Mouse (Mus musculus): Measurements from ENCODE around the gene Noct. TPM values are rescaled to one million over a fixed set of nuclear protein-coding genes. Genes with fewer than 3 reads are reported as not detected.

Noct gene
- total RNA-seq, 1 experiment: 53.4 TPM

DNA sequence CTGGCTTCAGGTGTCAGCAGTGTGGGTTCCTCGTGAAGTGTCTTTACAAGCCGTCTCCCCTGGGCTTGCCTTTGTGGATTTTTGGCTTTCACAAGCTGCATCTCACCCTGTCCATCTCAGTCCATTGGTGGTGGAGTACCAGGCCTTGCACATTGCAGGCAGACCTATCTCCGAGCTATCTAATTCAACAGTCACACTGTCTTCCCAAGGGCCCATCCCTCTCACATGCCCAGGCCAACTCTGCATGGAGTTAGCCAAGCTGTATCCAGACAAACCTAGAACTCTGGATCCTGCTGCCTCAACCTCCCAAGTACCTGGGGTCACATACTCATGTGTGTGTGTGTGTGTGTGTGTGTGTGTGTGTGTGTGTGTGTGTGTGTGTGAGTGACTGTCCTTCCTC is 15.3 kb downstream of the Noct start:
- no peak for TF ChIP-seq CHD2 (IDR thresholded peaks at IDR 0.05; ENCODE audit: low read depth, low read length)
- Histone ChIP-seq H3K27ac (ENCODE audit: insufficient read depth, low read depth, low read length, poor library complexity, severe bottlenecking) (no peak overlapping the region), H3K4me3 (ENCODE audit: insufficient read depth in 1 of 2, low read depth in 1 of 2, low read length in 2 of 2, poor library complexity in 1 of 2, severe bottlenecking in 1 of 2) (no peak overlapping the region), H3K9me3 (ENCODE audit: control insufficient read depth, insufficient read depth, low read depth, low read length) (no peaks in the 10 kb centered on the region), H3K4me1 (ENCODE audit: control insufficient read depth in 2 of 2, insufficient read depth in 2 of 2, low read length in 2 of 2, poor library complexity in 1 of 2) (peaks cover 6 to 7% of the 10 kb centered on the region in 2 experiments; a peak in 3 of 4 replicates), H3K9ac (ENCODE audit: insufficient read depth, low read depth, low read length, poor library complexity, severe bottlenecking) (no peak overlapping the region), H3K36me3 (ENCODE audit: control insufficient read depth, insufficient read depth, low read length, poor library complexity, severe bottlenecking) (peaks cover 2% of the 10 kb centered on the region)
- DNase-seq (ENCODE audit: low read depth, low spot score): no peak
- in situ Hi-C loops (cut with MboI; ENCODE audit: low sequenced_read_pairs in 2 of 2, unreplicated experiment in 2 of 2): loop anchor here in 1 of 2 experiments (10.0 kb wide), 1 partner anchor 115 kb away; no protein-coding TSS in a partner anchor

DNA sequence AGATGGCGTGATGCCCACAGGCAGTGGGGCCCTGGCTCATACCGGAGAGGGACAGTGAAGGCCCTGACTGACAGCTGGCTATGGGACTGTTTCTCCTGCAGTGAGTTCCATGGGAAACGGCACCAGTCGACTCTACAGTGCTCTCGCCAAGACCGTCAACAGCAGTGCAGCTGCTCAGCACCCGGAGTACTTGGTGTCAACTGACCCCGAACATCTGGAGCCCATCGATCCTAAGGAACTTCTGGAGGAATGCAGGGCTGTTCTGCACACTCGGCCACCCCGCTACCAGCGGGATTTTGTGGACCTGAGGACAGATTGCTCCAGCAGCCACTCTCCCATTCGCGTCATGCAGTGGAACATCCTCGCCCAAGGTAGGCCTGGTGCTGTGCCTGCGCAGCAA is 23.5 kb downstream of the Noct start:
- no peak for DNase-seq (ENCODE audit: low read depth, low spot score)
- Histone ChIP-seq H3K4me1 (ENCODE audit: control insufficient read depth in 2 of 2, insufficient read depth in 2 of 2, low read length in 2 of 2, poor library complexity in 1 of 2) (peaks cover 5% of the 10 kb centered on the region in 2 experiments; a peak in 3 of 4 replicates), H3K9me3 (ENCODE audit: control insufficient read depth, insufficient read depth, low read depth, low read length) (no peaks in the 10 kb centered on the region), H3K27ac (ENCODE audit: insufficient read depth, low read depth, low read length, poor library complexity, severe bottlenecking) (no peak overlapping the region), H3K36me3 (ENCODE audit: control insufficient read depth, insufficient read depth, low read length, poor library complexity, severe bottlenecking) (peaks cover 33% of the 10 kb centered on the region), H3K9ac (ENCODE audit: insufficient read depth, low read depth, low read length, poor library complexity, severe bottlenecking) (no peak overlapping the region), H3K4me3 (ENCODE audit: insufficient read depth in 1 of 2, low read depth in 1 of 2, low read length in 2 of 2, poor library complexity in 1 of 2, severe bottlenecking in 1 of 2) (0 out of 4 replicates have a peak overlapping the region, but pooled peaks of 1 of the 2 experiments have one; percentile 49)
- TF ChIP-seq ZNF384 (IDR thresholded peaks at IDR 0.05; ENCODE audit: low read depth, low read length) (no peak), ZC3H11A (IDR thresholded peaks at IDR 0.05; ENCODE audit: borderline replicate concordance, low read depth, low read length) (no peak), CHD2 (IDR thresholded peaks at IDR 0.05; ENCODE audit: low read depth, low read length) (no peak), HCFC1 (IDR thresholded peaks at IDR 0.05; ENCODE audit: borderline replicate concordance, insufficient read depth, low read length) (no peak), MAFK (IDR thresholded peaks at IDR 0.05; ENCODE audit: insufficient read depth, low read depth, low read length) (no peak)
- in situ Hi-C loops (cut with MboI; ENCODE audit: low sequenced_read_pairs in 2 of 2, unreplicated experiment in 2 of 2): no loop called here

DNA sequence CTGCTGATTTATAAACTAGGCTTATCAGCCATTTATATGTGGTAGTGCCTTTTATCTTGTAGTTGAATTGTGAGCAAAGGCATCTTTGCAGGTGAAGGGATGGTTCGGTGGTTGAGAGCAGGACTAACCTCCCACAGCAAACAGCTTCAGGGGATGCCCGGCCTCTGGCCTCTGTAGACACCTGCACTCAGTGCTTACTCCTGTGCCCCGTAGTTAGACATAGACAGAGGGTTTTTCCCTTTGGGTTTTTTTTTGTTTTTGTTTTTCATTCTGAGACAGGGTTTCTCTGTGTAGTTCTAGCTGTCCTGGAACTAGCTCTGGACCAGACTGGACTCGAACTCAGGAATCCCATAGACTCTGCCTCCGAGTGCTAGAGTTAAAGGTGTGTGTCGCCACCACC is 24.4 kb downstream of the Noct start:
- no peak for TF ChIP-seq ZNF384 (IDR thresholded peaks at IDR 0.05; ENCODE audit: low read depth, low read length)
- no peak for TF ChIP-seq HCFC1 (IDR thresholded peaks at IDR 0.05; ENCODE audit: borderline replicate concordance, insufficient read depth, low read length)
- no peak for TF ChIP-seq ZC3H11A (IDR thresholded peaks at IDR 0.05; ENCODE audit: borderline replicate concordance, low read depth, low read length)
- H3K9ac ChIP-seq (ENCODE audit: insufficient read depth, low read depth, low read length, poor library complexity, severe bottlenecking): no peak overlapping the region
- H3K27ac ChIP-seq (ENCODE audit: insufficient read depth, low read depth, low read length, poor library complexity, severe bottlenecking): no peak overlapping the region
- no peak for DNase-seq (ENCODE audit: low read depth, low spot score)
- peaks cover 5% of the 10 kb centered on the region in 2 experiments; a peak in 3 of 4 replicates for H3K4me1 ChIP-seq (ENCODE audit: control insufficient read depth in 2 of 2, insufficient read depth in 2 of 2, low read length in 2 of 2, poor library complexity in 1 of 2)
- H3K9me3 ChIP-seq (ENCODE audit: control insufficient read depth, insufficient read depth, low read depth, low read length): no peaks in the 10 kb centered on the region
- no peak overlapping the region for H3K4me3 ChIP-seq (ENCODE audit: insufficient read depth in 1 of 2, low read depth in 1 of 2, low read length in 2 of 2, poor library complexity in 1 of 2, severe bottlenecking in 1 of 2)
- in situ Hi-C loops (cut with MboI; ENCODE audit: low sequenced_read_pairs in 2 of 2, unreplicated experiment in 2 of 2): no loop called here
- H3K36me3 ChIP-seq (ENCODE audit: control insufficient read depth, insufficient read depth, low read length, poor library complexity, severe bottlenecking): peaks cover 39% of the 10 kb centered on the region

DNA sequence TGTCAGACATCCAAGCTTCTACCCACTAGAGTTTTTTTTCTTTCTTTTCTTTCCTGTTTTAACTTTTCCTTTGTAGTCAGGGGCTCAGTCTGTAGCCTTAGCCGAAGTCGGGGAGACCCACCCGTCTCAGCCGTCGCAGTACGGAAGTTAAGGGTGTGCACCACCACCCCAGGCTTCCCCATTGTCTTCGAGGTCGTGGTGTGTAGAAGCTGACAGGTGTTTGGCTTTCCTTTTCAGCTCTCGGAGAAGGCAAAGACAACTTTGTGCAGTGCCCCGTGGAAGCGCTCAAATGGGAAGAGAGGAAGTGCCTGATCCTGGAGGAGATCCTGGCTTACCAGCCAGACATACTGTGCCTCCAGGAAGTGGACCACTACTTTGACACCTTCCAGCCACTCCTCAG is 25.2 kb downstream of the Noct start:
- DNase-seq (ENCODE audit: low read depth, low spot score): peak; percentile 33
- Histone ChIP-seq H3K36me3 (ENCODE audit: control insufficient read depth, insufficient read depth, low read length, poor library complexity, severe bottlenecking) (peaks cover 39% of the 10 kb centered on the region), H3K9ac (ENCODE audit: insufficient read depth, low read depth, low read length, poor library complexity, severe bottlenecking) (no peak overlapping the region), H3K4me3 (ENCODE audit: insufficient read depth in 1 of 2, low read depth in 1 of 2, low read length in 2 of 2, poor library complexity in 1 of 2, severe bottlenecking in 1 of 2) (no peak overlapping the region), H3K9me3 (ENCODE audit: control insufficient read depth, insufficient read depth, low read depth, low read length) (no peaks in the 10 kb centered on the region), H3K4me1 (ENCODE audit: control insufficient read depth in 2 of 2, insufficient read depth in 2 of 2, low read length in 2 of 2, poor library complexity in 1 of 2) (peaks cover 5% of the 10 kb centered on the region in 2 experiments; a peak in 3 of 4 replicates), H3K27ac (ENCODE audit: insufficient read depth, low read depth, low read length, poor library complexity, severe bottlenecking) (no peak overlapping the region)
- in situ Hi-C loops (cut with MboI; ENCODE audit: low sequenced_read_pairs in 2 of 2, unreplicated experiment in 2 of 2): no loop called here
- TF ChIP-seq ZNF384 (IDR thresholded peaks at IDR 0.05; ENCODE audit: low read depth, low read length): no peak
- no peak for TF ChIP-seq HCFC1 (IDR thresholded peaks at IDR 0.05; ENCODE audit: borderline replicate concordance, insufficient read depth, low read length)
- TF ChIP-seq CHD2 (IDR thresholded peaks at IDR 0.05; ENCODE audit: low read depth, low read length): no peak
- no peak for TF ChIP-seq MAFK (IDR thresholded peaks at IDR 0.05; ENCODE audit: insufficient read depth, low read depth, low read length)

DNA sequence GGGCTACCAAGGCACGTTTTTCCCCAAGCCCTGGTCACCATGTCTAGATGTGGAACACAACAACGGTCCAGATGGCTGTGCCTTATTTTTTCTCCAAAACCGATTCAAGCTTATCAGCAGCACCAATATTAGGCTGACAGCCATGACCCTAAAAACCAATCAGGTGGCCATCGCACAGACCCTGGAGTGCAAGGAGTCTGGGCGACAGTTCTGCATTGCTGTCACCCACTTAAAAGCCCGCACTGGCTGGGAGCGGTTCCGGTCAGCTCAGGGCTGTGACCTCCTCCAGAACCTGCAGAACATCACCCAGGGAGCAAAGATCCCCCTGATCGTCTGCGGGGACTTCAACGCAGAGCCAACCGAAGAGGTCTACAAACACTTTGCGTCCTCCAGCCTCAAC is 25.6 kb downstream of the Noct start:
- no peak for DNase-seq (ENCODE audit: low read depth, low spot score)
- H3K4me3 ChIP-seq (ENCODE audit: insufficient read depth in 1 of 2, low read depth in 1 of 2, low read length in 2 of 2, poor library complexity in 1 of 2, severe bottlenecking in 1 of 2): no peak overlapping the region
- no peak overlapping the region for H3K9ac ChIP-seq (ENCODE audit: insufficient read depth, low read depth, low read length, poor library complexity, severe bottlenecking)
- no peaks in the 10 kb centered on the region for H3K9me3 ChIP-seq (ENCODE audit: control insufficient read depth, insufficient read depth, low read depth, low read length)
- in situ Hi-C loops (cut with MboI; ENCODE audit: low sequenced_read_pairs in 2 of 2, unreplicated experiment in 2 of 2): no loop called here
- peaks cover 42% of the 10 kb centered on the region for H3K36me3 ChIP-seq (ENCODE audit: control insufficient read depth, insufficient read depth, low read length, poor library complexity, severe bottlenecking)
- no peak for TF ChIP-seq HCFC1 (IDR thresholded peaks at IDR 0.05; ENCODE audit: borderline replicate concordance, insufficient read depth, low read length)
- peaks cover 5% of the 10 kb centered on the region in 2 experiments; a peak in 3 of 4 replicates for H3K4me1 ChIP-seq (ENCODE audit: control insufficient read depth in 2 of 2, insufficient read depth in 2 of 2, low read length in 2 of 2, poor library complexity in 1 of 2)
- no peak overlapping the region for H3K27ac ChIP-seq (ENCODE audit: insufficient read depth, low read depth, low read length, poor library complexity, severe bottlenecking)
